Mouse (Mus musculus): ENCODE data around the gene Fat1.

- TF ChIP-seq EP300 (IDR thresholded peaks at IDR 0.05; ENCODE audit: low read depth) (no peak), CTCF (IDR thresholded peaks at IDR 0.05; ENCODE audit: low read depth) (no peak)
Observed at GRCm38 (mm10) chr8:45002686-45003085, 67.4 kb downstream of the Fat1 start.
